Mouse (Mus musculus) B cell, adult 67 days (primary cell): ENCODE data around the gene Itgb3bp. TPM values are rescaled to one million over a fixed set of nuclear protein-coding genes. Genes with fewer than 3 reads are reported as not detected.

Experiments
- total RNA-seq, 2 experiments: library from RNA; stranded (reverse); gene quantifications; 4 replicates each; pipeline ENCODE4 v1.2.4; 2023

The Itgb3bp gene
- 10 to 100 TPM; 11.1 to 17.8 TPM for total RNA-seq

DNA sequence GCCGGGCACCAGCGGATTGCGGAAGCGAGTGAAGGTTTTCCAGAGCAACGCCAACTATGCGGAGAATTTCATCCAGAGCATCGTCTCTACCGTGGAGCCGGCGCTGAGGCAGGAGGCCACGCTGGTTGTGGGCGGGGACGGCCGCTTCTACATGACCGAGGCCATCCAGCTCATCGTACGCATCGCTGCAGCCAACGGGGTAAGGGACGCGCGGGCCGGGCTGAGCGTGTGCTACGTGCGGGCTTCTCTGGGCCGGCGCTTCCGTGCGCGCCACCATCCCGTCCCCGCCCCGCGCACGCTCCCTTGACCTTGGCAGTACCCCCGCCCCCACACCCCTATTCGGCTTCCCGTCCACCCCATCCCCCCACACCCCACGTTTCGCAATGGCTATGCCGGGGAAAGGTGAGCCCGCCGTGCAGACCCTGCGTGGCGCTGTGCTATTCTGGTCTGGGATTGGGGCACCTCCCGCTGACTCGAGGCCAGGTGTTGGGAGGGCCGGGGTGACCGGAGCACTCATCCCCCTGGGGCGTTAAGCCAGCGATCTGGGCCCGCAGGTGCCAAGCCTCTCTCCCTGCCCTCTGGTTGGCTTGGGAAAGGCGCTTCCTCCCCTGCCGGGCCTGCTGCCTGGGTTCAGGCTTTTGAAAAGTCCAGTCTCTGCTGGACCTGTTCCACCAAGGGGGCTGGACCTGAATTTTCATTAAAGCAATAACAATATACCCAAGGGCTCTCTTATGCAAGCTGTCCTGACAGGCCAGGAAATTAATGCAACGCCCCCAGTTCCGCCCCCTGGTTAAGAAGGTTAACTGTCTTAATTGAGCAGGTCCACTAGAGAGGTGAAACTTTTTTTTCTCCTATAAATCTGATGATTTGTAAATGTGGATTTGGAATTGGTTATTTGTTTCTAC is at the start of gene Itgb3bp:
Gene Itgb3bp (minus strand): TSS at position 201 of the 905 bp plus-strand sequence.

DNA sequence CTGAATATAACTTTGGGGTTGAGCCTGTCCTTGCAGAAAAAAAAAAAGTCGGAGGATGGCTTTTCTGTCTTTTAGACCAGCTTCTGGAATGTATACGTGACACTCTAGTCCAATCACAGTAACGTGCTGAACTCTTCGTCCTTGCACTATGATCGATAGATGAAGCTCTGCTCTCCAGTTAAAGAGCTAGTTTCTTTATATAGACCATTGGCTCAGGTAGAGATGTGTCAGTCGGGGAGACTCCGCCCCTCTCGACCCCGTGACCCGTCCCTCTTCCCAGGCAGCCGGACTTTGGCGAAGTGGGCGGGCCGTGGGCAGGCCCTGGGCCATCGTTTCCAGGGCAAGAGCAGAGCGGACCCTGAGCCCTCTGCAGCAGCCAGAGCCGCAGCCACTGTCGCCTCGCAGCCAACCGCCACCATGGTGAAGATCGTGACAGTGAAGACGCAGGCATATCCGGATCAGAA is 432 bp downstream of the Itgb3bp start, which contains the start of gene Pgm1:
Gene Pgm1 (plus strand): TSS at position 266 of the 464 bp plus-strand sequence.

DNA sequence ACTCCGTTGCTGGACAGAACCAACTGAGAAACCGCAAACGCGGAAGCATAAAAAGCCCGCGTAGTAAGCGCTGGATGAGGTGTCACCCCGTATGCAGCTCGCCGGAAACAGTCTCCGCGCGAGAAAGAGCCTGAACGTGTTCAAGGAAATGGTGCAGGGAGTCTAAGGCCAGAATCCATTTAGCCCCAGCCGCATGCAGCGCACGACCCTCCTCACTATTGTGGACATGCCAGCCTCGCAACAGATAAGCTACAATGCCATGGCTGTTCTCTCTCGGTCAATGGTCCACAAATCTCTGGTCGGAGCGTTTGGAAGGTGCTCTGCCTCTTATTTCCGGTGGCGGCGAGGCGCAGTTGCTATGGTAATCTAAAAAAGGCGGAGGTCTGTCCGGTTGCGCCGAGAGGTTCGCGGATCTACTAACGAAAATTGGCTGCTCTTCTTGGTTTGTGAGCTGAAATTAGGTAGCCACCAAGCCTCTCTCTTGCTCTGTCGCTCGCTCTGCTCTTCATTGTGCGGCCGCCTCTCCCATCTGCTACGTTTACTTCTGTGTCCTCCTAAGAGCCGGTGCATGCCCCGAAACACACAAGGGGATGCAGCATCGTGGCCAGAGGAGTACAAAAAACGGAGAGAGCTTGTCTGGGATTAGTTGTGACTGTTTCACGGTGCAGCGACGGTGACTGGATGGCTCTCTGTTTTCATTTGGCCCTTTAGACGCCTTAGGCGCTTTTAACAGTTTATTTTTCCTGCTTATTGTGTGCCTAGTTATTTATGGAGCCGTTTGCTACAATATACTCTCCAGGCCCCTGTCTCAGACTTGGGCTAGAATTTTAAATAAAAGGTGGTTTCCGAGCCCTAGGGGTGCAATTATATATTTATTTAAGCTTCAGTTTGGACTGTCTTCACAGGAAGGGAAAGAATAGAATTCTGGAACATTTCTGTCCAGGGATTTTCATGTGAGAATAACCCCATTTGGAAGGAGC is 100.2 kb downstream of the Itgb3bp start, which contains the start of gene Efcab7:
Gene Efcab7 (plus strand): TSS at position 105 of the 980 bp plus-strand sequence.

Other genes with a start within 250 kb of the Itgb3bp start
- 10 to 100 TPM in 1 of 2 experiments, 1 to 10 TPM in 1; 5.9 to 11.9 TPM for gene Alg6, start 214.1 kb downstream of the Itgb3bp start, total RNA-seq
- gene Efcab7, start 100.6 kb downstream of the Itgb3bp start, total RNA-seq, result 10 to 100 TPM in 1 of 2 experiments, 1 to 10 TPM in 1; 4.2 to 14.0 TPM
- gene Pgm1, start 399 bp downstream of the Itgb3bp start, total RNA-seq, result 10 to 100 TPM; 12.2 to 15.3 TPM
- gene Ror1, start 166.0 kb upstream of the Itgb3bp start, total RNA-seq, result not detected